Mouse (Mus musculus): ENCODE data around the gene Inha. TPM values are rescaled to one million over a fixed set of nuclear protein-coding genes. Genes with fewer than 3 reads are reported as not detected.

Inha gene
- 2.3 and 2.4 TPM in 2 replicates for polyA plus RNA-seq (2012; ENCODE audit: insufficient read depth, low replicate concordance)

DNA sequence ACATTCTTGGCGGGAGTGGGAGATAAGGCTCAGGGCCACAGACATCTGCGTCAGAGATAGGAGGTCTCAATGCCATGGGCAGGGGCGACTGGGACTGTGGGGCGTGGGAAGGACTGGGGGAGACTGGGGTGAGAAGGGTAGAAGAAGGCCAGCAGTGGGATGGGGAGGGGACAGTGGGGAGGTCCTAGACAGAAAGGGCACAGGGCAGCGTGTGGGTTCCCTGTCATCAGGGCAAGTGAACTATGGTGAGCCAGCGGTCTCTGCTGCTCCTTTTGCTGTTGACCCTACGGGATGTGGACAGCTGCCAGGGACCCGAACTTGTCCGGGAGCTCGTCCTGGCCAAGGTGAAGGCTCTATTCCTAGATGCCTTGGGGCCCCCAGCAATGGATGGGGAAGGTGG, at the start of gene Inha:
TSS of gene Inha (plus strand) at position 72 of the 400 bp plus-strand sequence.
- H3K27me3 ChIP-seq (replicated peaks): peaks cover 88% of the 10 kb centered on the region
- H3K4me1 ChIP-seq: peaks cover 18% of the 10 kb centered on the region
- H3K9me3 ChIP-seq: no peaks in the 10 kb centered on the region
- peak within 1 kb of the TSS; percentile 93 for H3K4me3 ChIP-seq (replicated peaks)
- TF ChIP-seq GATA1 (IDR thresholded peaks at IDR 0.05; ENCODE audit: borderline replicate concordance, low read length) (no peak), FLI1 (IDR thresholded peaks at IDR 0.05; ENCODE audit: low read length) (no peak)
- H3K36me3 ChIP-seq (replicated peaks; ENCODE audit: low read length): peaks cover 4% of the 10 kb centered on the region

GRCm38 (mm10) chr1:75457710-75458024, 49.2 kb upstream of the Inha start:
- no peaks in the 10 kb centered on the region for H3K36me3 ChIP-seq (replicated peaks; ENCODE audit: low read length)
- TF ChIP-seq FLI1 (IDR thresholded peaks at IDR 0.05; ENCODE audit: low read length): no peak
- no peak for TF ChIP-seq GATA1 (IDR thresholded peaks at IDR 0.05; ENCODE audit: borderline replicate concordance, low read length)
- peaks cover 85% of the 10 kb centered on the region for H3K27me3 ChIP-seq (replicated peaks)
- H3K4me3 ChIP-seq (replicated peaks): peak overlapping the region; percentile 83
- H3K9me3 ChIP-seq: peaks cover 4% of the 10 kb centered on the region; the same call in 1 of the 2 replicates
- peaks cover 58% of the 10 kb centered on the region for H3K4me1 ChIP-seq

DNA sequence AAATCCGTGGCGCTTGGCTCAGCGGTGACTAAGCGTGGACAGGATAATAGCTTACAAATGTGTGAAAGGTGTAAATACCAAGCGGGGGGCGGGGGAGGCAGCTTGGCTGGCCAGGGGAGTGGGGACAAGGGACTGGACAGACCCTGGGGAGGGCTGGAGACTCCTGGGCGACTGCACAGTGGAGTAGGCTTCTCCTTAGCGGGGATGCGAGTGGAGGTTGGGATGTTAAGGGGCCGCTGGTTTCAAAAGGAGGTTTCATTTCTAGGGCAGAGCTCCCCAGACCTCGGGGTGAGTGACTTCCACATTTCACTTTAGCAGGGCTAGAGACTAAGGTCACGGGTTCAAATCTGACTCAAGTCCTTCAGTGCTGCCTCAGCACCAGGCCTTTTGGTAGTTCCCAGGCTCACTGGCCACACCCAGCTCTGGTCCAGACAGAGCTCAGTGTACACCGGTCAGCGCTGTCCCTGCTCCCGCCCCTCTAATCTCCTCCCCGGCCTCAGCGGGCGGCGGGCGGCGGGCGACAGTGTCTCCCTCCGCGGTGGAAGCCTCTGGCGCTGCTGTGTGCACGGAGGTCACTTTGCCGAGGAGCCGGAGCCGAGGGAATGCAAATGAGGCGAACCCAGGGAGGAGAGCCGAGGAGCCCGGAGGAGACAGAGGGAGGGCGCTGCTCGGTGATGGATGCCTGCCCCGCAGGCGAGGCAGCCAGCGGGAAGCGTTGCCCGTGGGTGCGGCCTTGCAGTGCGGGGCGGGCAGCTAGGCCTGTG, 48.7 kb upstream of the Inha start:
- peaks cover 4% of the 10 kb centered on the region; the same call in 1 of the 2 replicates for H3K9me3 ChIP-seq
- TF ChIP-seq GATA1 (IDR thresholded peaks at IDR 0.05; ENCODE audit: borderline replicate concordance, low read length) (no peak), FLI1 (IDR thresholded peaks at IDR 0.05; ENCODE audit: low read length) (no peak)
- peak overlapping the region; percentile 83 for H3K4me3 ChIP-seq (replicated peaks)
- H3K27me3 ChIP-seq (replicated peaks): peaks cover 84% of the 10 kb centered on the region
- H3K4me1 ChIP-seq: peaks cover 57% of the 10 kb centered on the region
- H3K36me3 ChIP-seq (replicated peaks; ENCODE audit: low read length): no peaks in the 10 kb centered on the region

- H3K36me3 ChIP-seq (replicated peaks; ENCODE audit: low read length): no peaks in the 10 kb centered on the region
- peaks cover 62% of the 10 kb centered on the region for H3K4me1 ChIP-seq
- TF ChIP-seq FLI1 (IDR thresholded peaks at IDR 0.05; ENCODE audit: low read length): no peak
- TF ChIP-seq GATA1 (IDR thresholded peaks at IDR 0.05; ENCODE audit: borderline replicate concordance, low read length): no peak
- H3K27me3 ChIP-seq (replicated peaks): peaks cover 84% of the 10 kb centered on the region
- H3K4me3 ChIP-seq (replicated peaks): peak overlapping the region; percentile 83
- peaks cover 4% of the 10 kb centered on the region; the same call in 1 of the 2 replicates for H3K9me3 ChIP-seq
Observed at GRCm38 (mm10) chr1:75458789-75459684, 47.8 kb upstream of the Inha start.

- H3K27me3 ChIP-seq (replicated peaks): peaks cover 85% of the 10 kb centered on the region
- H3K9me3 ChIP-seq: peaks cover 4% of the 10 kb centered on the region; the same call in 1 of the 2 replicates
- no peak for TF ChIP-seq FLI1 (IDR thresholded peaks at IDR 0.05; ENCODE audit: low read length)
- no peak for TF ChIP-seq GATA1 (IDR thresholded peaks at IDR 0.05; ENCODE audit: borderline replicate concordance, low read length)
- H3K4me3 ChIP-seq (replicated peaks): no peak overlapping the region
- no peaks in the 10 kb centered on the region for H3K36me3 ChIP-seq (replicated peaks; ENCODE audit: low read length)
- H3K4me1 ChIP-seq: peaks cover 67% of the 10 kb centered on the region
Observed at GRCm38 (mm10) chr1:75460297-75460696, 46.6 kb upstream of the Inha start.

GRCm38 (mm10) chr1:75462636-75463035, 44.2 kb upstream of the Inha start:
- TF ChIP-seq GATA1 (IDR thresholded peaks at IDR 0.05; ENCODE audit: borderline replicate concordance, low read length) (no peak), FLI1 (IDR thresholded peaks at IDR 0.05; ENCODE audit: low read length) (no peak)
- H3K27me3 ChIP-seq (replicated peaks): peaks cover 83% of the 10 kb centered on the region

GRCm38 (mm10) chr1:75463652-75464204, 43.1 kb upstream of the Inha start:
- H3K4me1 ChIP-seq: peaks cover 53% of the 10 kb centered on the region
- H3K27me3 ChIP-seq (replicated peaks): peaks cover 83% of the 10 kb centered on the region
- TF ChIP-seq GATA1 (IDR thresholded peaks at IDR 0.05; ENCODE audit: borderline replicate concordance, low read length): no peak
- TF ChIP-seq FLI1 (IDR thresholded peaks at IDR 0.05; ENCODE audit: low read length): no peak
- peaks cover 4% of the 10 kb centered on the region; the same call in 1 of the 2 replicates for H3K9me3 ChIP-seq
- H3K4me3 ChIP-seq (replicated peaks): no peak overlapping the region
- H3K36me3 ChIP-seq (replicated peaks; ENCODE audit: low read length): no peaks in the 10 kb centered on the region

More at GRCm38 (mm10) chr1:75462636-75463035, 44.2 kb upstream of the Inha start:
- H3K4me1 ChIP-seq: peaks cover 60% of the 10 kb centered on the region
- H3K4me3 ChIP-seq (replicated peaks): no peak overlapping the region
- H3K36me3 ChIP-seq (replicated peaks; ENCODE audit: low read length): no peaks in the 10 kb centered on the region
- H3K9me3 ChIP-seq: peaks cover 4% of the 10 kb centered on the region; the same call in 1 of the 2 replicates

DNA sequence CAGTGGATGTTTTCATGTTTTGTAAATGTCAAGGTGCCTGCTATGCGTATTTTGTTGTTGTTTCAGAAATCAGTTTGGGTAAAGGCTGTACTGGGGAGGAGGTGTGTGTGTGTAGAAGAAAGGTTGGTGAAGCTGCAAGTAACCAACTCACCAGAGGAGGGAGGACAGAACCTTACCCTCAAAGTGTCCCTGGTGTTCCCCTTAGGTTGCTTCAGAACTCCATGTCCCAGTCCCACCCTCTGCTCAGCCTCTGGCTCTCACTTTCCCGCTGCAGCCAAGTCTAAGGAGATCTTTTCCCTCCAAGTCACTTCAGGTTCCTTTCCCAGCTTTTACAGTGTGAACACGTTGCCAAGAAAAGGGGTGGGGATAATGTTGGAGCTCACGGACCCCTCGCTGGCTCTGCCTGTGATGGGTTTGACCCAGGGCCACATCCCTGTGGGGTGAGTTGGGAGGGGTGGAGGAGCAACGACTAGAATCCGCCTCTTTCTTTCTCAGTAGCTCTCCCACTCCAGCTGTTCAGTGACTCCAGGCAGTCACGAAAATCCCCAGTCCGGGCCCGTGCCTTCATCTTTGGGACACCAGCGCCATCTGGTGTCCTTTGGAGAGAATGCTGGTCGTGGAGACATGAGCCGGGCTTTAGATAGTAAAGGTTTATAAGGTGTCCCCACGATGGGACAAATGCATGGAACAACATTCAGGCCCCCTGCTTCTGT, 39.5 kb upstream of the Inha start:
- peaks cover 36% of the 10 kb centered on the region for H3K4me1 ChIP-seq
- peak overlapping the region; percentile 64 for H3K4me3 ChIP-seq (replicated peaks)
- no peaks in the 10 kb centered on the region for H3K9me3 ChIP-seq
- H3K27me3 ChIP-seq (replicated peaks): peaks cover 94% of the 10 kb centered on the region
- TF ChIP-seq GATA1 (IDR thresholded peaks at IDR 0.05; ENCODE audit: borderline replicate concordance, low read length) (no peak), FLI1 (IDR thresholded peaks at IDR 0.05; ENCODE audit: low read length) (no peak)
- H3K36me3 ChIP-seq (replicated peaks; ENCODE audit: low read length): no peaks in the 10 kb centered on the region

DNA sequence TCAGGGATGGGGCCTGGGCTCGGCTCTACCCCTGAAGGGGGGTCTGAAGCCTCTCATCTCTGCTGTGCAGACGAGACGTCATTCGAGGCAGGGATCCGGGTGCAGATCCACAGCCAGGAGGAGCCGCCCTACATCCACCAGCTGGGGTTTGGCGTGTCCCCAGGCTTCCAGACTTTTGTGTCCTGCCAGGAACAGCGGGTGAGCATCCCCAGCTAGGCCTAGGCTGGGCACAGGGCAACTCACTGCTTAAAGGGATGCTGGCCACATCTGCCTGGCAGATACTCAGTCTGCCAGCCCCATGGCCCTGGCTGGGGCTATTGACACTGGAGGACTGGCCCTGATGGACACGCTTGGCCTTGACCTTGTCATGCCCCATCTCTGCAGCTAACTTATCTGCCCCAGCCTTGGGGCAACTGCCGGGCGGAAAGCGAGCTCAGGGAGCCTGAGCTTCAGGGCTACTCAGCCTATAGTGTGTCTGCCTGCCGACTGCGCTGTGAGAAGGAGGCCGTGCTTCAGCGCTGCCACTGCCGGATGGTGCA, 37.5 kb upstream of the Inha start:
- H3K36me3 ChIP-seq (replicated peaks; ENCODE audit: low read length): peaks cover 3% of the 10 kb centered on the region
- no peak for TF ChIP-seq FLI1 (IDR thresholded peaks at IDR 0.05; ENCODE audit: low read length)
- H3K4me3 ChIP-seq (replicated peaks): no peak overlapping the region
- H3K27me3 ChIP-seq (replicated peaks): peaks cover 96% of the 10 kb centered on the region
- H3K9me3 ChIP-seq: no peaks in the 10 kb centered on the region
- peaks cover 21% of the 10 kb centered on the region for H3K4me1 ChIP-seq

Measured in megakaryocyte, embryonic 14.5 days (primary cell).